Mouse (Mus musculus) neural tube, embryonic 10.5 days (tissue): ENCODE measurements at regions not wholly inside any gene's neighbourhood (a gene's known extent, or its start where the extent isn't known, plus 50 kb on each side); places are given as distances from the start of the nearest gene placed in this dataset.
"Not testable (repeated sequence)": the region's sequence is repeated elsewhere in the genome, so short reads cannot be mapped to it uniquely, and the experiment has no call there.

Source experiments
- DNase-seq: peaks from one replicate; pipeline ENCODE4 v3.0.0-alpha.2; 2017; ENCODE audit warnings: low spot score; ENCODE audit errors: extremely low spot score

GRCm38 (mm10) chr10:33715701-33716250 is 70.7 kb downstream of the Sult3a2 start:
- no peak for DNase-seq

- DNase-seq, result not testable (repeated sequence)
Measured at GRCm38 (mm10) chr10:33708656-33709055, 77.8 kb downstream of the Sult3a2 start.

GRCm38 (mm10) chr10:33704245-33704644 is 79.7 kb upstream of the Clvs2 start:
- not testable (repeated sequence) for DNase-seq

GRCm38 (mm10) chr10:33703420-33703819 is 78.9 kb upstream of the Clvs2 start:
- DNase-seq, result peak; percentile 15
